Mouse (Mus musculus): ENCODE data around the gene Galns. TPM values are rescaled to one million over a fixed set of nuclear protein-coding genes. Genes with fewer than 3 reads are reported as not detected.
"Not testable (repeated sequence)": the region's sequence is repeated elsewhere in the genome, so short reads cannot be mapped to it uniquely, and the experiment has no call there.

Galns gene
- polyA plus RNA-seq, 1 experiment from 2014 or later = 6.7 TPM

DNA sequence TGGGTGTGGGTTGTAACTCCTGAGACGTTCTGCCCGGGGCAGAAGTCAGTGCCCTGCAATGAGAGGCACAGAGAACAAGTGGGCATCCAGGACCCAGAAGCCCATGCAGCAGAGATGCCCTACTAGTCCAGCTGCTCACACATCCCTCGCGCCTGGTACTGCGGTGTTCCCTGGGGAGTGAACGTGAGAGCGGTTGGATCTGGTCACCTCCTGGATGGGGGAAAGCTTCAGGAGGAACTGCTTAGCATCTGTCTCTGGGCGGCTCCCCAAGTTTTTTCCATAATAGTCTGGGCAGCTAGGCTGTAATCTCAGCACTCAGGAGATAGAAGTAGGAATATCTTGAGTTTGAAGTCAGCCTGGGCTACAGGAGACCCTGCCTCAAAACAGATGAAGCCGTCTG, 26.3 kb downstream of the Galns start:
- no peak overlapping the region for H3K4me3 ChIP-seq (replicated peaks)
- no peak for ATAC-seq (ENCODE audit: low FRiP score)
- H3K36me3 ChIP-seq = no peaks in the 10 kb centered on the region
- H3K9me3 ChIP-seq (replicated peaks) = no peaks in the 10 kb centered on the region
- no peak overlapping the region for H3K9ac ChIP-seq (replicated peaks)
- peaks cover 10% of the 10 kb centered on the region; the same call in 1 of the 2 replicates for H3K4me1 ChIP-seq
- 0 out of 2 replicates have a peak, but pooled peaks cover 2% of the 10 kb centered on the region for H3K27me3 ChIP-seq (replicated peaks)
- 83% methylated on average over 9 of the region's 9 CpGs for WGBS
- no peak overlapping the region for H3K27ac ChIP-seq (replicated peaks)
- no peak overlapping the region for H3K4me2 ChIP-seq

DNA sequence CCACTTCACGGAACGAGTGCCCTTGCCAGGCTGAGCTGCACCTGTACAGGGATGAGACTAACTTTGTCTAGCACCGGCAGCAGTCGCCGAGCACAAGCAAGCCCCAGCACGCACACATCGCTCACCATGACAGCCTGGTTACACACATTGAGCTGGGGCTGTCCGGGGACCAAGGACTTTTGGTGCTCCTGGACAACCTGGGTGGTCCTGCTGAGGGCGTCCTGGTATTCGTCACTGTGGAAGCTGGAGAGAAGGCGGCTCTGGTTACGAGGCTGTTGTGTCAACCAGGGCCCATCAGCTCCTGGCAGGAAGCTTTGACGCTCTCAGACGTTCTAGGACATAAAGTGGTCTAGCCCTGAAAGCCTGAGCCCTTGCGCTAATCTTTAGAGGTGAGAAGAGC, 30.3 kb downstream of the Galns start:
- H3K9ac ChIP-seq (replicated peaks) = no peak overlapping the region
- H3K4me2 ChIP-seq = no peak overlapping the region
- no peak overlapping the region for H3K4me3 ChIP-seq (replicated peaks)
- H3K9me3 ChIP-seq (replicated peaks) = no peaks in the 10 kb centered on the region
- H3K27ac ChIP-seq (replicated peaks) = no peak overlapping the region
- WGBS = 67% methylated on average over 13 of the region's 15 CpGs
- H3K27me3 ChIP-seq (replicated peaks) = 0 out of 2 replicates have a peak, but pooled peaks cover 2% of the 10 kb centered on the region
- peaks cover 21% of the 10 kb centered on the region for H3K4me1 ChIP-seq
- no peaks in the 10 kb centered on the region for H3K36me3 ChIP-seq
- no peak for ATAC-seq (ENCODE audit: low FRiP score)

DNA sequence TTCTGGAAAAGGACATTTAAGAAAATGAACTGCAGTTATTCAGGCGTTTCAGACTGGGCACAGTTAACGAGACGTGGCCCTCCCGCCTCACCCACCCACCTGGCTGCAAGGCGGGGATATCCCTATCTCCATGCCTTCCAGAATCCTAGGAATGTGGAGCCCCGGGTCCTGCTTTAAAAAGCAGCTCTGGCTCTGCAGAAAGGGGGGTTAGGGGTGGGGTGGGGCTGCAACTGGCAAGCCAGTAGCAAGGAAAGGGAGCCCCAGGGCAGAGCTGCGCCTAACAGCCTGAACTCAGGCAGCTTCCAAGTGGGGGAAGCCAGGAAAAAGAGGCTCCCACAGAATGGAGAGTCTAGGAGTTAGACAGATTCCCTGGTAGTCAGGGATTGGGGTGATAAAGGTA, 32.1 kb downstream of the Galns start:
- Histone ChIP-seq H3K9ac (replicated peaks) (no peak overlapping the region), H3K9me3 (replicated peaks) (no peaks in the 10 kb centered on the region), H3K27ac (replicated peaks) (no peak overlapping the region), H3K27me3 (replicated peaks) (0 out of 2 replicates have a peak, but pooled peaks cover 2% of the 10 kb centered on the region), H3K4me3 (replicated peaks) (no peak overlapping the region), H3K4me2 (no peak overlapping the region), H3K4me1 (peaks cover 32% of the 10 kb centered on the region), H3K36me3 (no peaks in the 10 kb centered on the region)
- WGBS = 27% methylated on average over 7 of the region's 7 CpGs
- no peak for ATAC-seq (ENCODE audit: low FRiP score)

- ATAC-seq (ENCODE audit: low FRiP score) = peak; percentile 37; the same call in 1 of the 2 replicates
- no peaks in the 10 kb centered on the region for H3K27me3 ChIP-seq (replicated peaks)
- peaks cover 32% of the 10 kb centered on the region for H3K4me1 ChIP-seq
- H3K9me3 ChIP-seq (replicated peaks) = no peaks in the 10 kb centered on the region
- H3K36me3 ChIP-seq = peaks cover 6% of the 10 kb centered on the region; the same call in 1 of the 2 replicates
- peak overlapping the region; percentile 72 for H3K4me2 ChIP-seq
- WGBS = 44% methylated on average over 10 of the region's 10 CpGs
- H3K4me3 ChIP-seq (replicated peaks) = peak overlapping the region; percentile 60
- peak overlapping the region; percentile 81 for H3K9ac ChIP-seq (replicated peaks)
- peak overlapping the region; percentile 81 for H3K27ac ChIP-seq (replicated peaks)
Measured at GRCm38 (mm10) chr8:122577116-122577515, 34.1 kb downstream of the Galns start.

GRCm38 (mm10) chr8:122576648-122577022, 34.6 kb downstream of the Galns start, which contains the start of gene Aprt:
Gene Aprt (minus strand): TSS chr8:122576909.
- Histone ChIP-seq H3K27me3 (replicated peaks) (no peaks in the 10 kb centered on the region), H3K36me3 (peaks cover 10% of the 10 kb centered on the region; the same call in 1 of the 2 replicates), H3K9ac (replicated peaks) (peak within 1 kb of the TSS; percentile 81), H3K4me1 (peaks cover 32% of the 10 kb centered on the region), H3K27ac (replicated peaks) (peak within 1 kb of the TSS; percentile 81), H3K9me3 (replicated peaks) (no peaks in the 10 kb centered on the region), H3K4me2 (peak within 1 kb of the TSS; percentile 72), H3K4me3 (replicated peaks) (peak within 1 kb of the TSS; percentile 60)
- WGBS = under 1% methylated on average over 39 of the region's 39 CpGs
- ATAC-seq (ENCODE audit: low FRiP score) = peak; percentile 93

GRCm38 (mm10) chr8:122575735-122576647, 35.3 kb downstream of the Galns start:
- H3K27me3 ChIP-seq (replicated peaks) = no peaks in the 10 kb centered on the region
- peak overlapping the region; percentile 60 for H3K4me3 ChIP-seq (replicated peaks)
- peak overlapping the region; percentile 72 for H3K4me2 ChIP-seq
- H3K9ac ChIP-seq (replicated peaks) = peak overlapping the region; percentile 81
- peaks cover 32% of the 10 kb centered on the region for H3K4me1 ChIP-seq
- peak; percentile 26; the same call in 1 of the 2 replicates for ATAC-seq (ENCODE audit: low FRiP score)
- H3K27ac ChIP-seq (replicated peaks) = peak overlapping the region; percentile 81
- WGBS = 21% methylated on average over 21 of the region's 21 CpGs
- no peaks in the 10 kb centered on the region for H3K9me3 ChIP-seq (replicated peaks)
- peaks cover 16% of the 10 kb centered on the region for H3K36me3 ChIP-seq

GRCm38 (mm10) chr8:122575286-122575685, 36.0 kb downstream of the Galns start:
- no peak for ATAC-seq (ENCODE audit: low FRiP score)
- Histone ChIP-seq H3K27ac (replicated peaks) (no peak overlapping the region), H3K9me3 (replicated peaks) (no peaks in the 10 kb centered on the region), H3K4me3 (replicated peaks) (peak overlapping the region; percentile 60), H3K36me3 (peaks cover 16% of the 10 kb centered on the region), H3K4me2 (peak overlapping the region; percentile 72), H3K27me3 (replicated peaks) (no peaks in the 10 kb centered on the region), H3K9ac (replicated peaks) (peak overlapping the region; percentile 81; the same call in 1 of the 2 replicates), H3K4me1 (peaks cover 32% of the 10 kb centered on the region)
- 79% methylated on average over 8 of the region's 8 CpGs for WGBS

GRCm38 (mm10) chr8:122574667-122575251, 36.5 kb downstream of the Galns start:
- H3K9ac ChIP-seq (replicated peaks) = no peak overlapping the region
- no peaks in the 10 kb centered on the region for H3K27me3 ChIP-seq (replicated peaks)
- 47% methylated on average over 10 of the region's 10 CpGs for WGBS
- peaks cover 16% of the 10 kb centered on the region for H3K36me3 ChIP-seq
- peaks cover 32% of the 10 kb centered on the region for H3K4me1 ChIP-seq
- no peak for ATAC-seq (ENCODE audit: low FRiP score)
- no peak overlapping the region for H3K27ac ChIP-seq (replicated peaks)
- H3K9me3 ChIP-seq (replicated peaks) = no peaks in the 10 kb centered on the region
- peak overlapping the region; percentile 72 for H3K4me2 ChIP-seq
- H3K4me3 ChIP-seq (replicated peaks) = no peak overlapping the region

- peaks cover 34% of the 10 kb centered on the region for H3K4me1 ChIP-seq
- H3K36me3 ChIP-seq = peaks cover 16% of the 10 kb centered on the region
- H3K4me3 ChIP-seq (replicated peaks) = no peak overlapping the region
- no peaks in the 10 kb centered on the region for H3K9me3 ChIP-seq (replicated peaks)
- H3K9ac ChIP-seq (replicated peaks) = no peak overlapping the region
- WGBS = 37% methylated on average over 3 of the region's 3 CpGs
- H3K27me3 ChIP-seq (replicated peaks) = no peaks in the 10 kb centered on the region
- peak overlapping the region; percentile 72; the same call in 1 of the 2 replicates for H3K4me2 ChIP-seq
- no peak overlapping the region for H3K27ac ChIP-seq (replicated peaks)
- no peak for ATAC-seq (ENCODE audit: low FRiP score)
Measured at GRCm38 (mm10) chr8:122574264-122574663, 37.0 kb downstream of the Galns start.

- Histone ChIP-seq H3K4me3 (replicated peaks) (no peak overlapping the region), H3K9ac (replicated peaks) (no peak overlapping the region), H3K4me1 (peaks cover 35% of the 10 kb centered on the region), H3K27ac (replicated peaks) (no peak overlapping the region), H3K36me3 (peaks cover 16% of the 10 kb centered on the region), H3K27me3 (replicated peaks) (no peaks in the 10 kb centered on the region), H3K9me3 (replicated peaks) (no peaks in the 10 kb centered on the region), H3K4me2 (no peak overlapping the region)
- no peak for ATAC-seq (ENCODE audit: low FRiP score)
- WGBS = 56% methylated on average over 9 of the region's 9 CpGs
Measured at GRCm38 (mm10) chr8:122573577-122573976, 37.7 kb downstream of the Galns start.

GRCm38 (mm10) chr8:122573176-122573575, 38.1 kb downstream of the Galns start:
- H3K9me3 ChIP-seq (replicated peaks); H3K27me3 ChIP-seq (replicated peaks); H3K4me3 ChIP-seq (replicated peaks); ATAC-seq (ENCODE audit: low FRiP score); H3K4me2 ChIP-seq; H3K27ac ChIP-seq (replicated peaks); H3K9ac ChIP-seq (replicated peaks): not testable (repeated sequence)
- Histone ChIP-seq H3K4me1 (peaks cover 39% of the 10 kb centered on the region), H3K36me3 (peaks cover 16% of the 10 kb centered on the region)
- WGBS = 23% methylated on average over 4 of the region's 4 CpGs
